Mouse (Mus musculus) lung, postnatal 25 days (tissue): ENCODE results near the gene Cebpg.
A peak's percentile ranks its signal among the peaks of the same experiment; 100 is the strongest.

ENCODE experiments used
- DNase-seq: peaks from one replicate; pipeline ENCODE4 v3.0.0; 2022; ENCODE audit warnings: low spot score

Gene Cebpg

GRCm38 (mm10) chr7:35025409-35026275 is 30.7 kb downstream of the Cebpg start:
- peak; percentile 79 for DNase-seq

GRCm38 (mm10) chr7:35024426-35024825 is 31.9 kb downstream of the Cebpg start:
- no peak for DNase-seq

GRCm38 (mm10) chr7:35023251-35023650 is 33.1 kb downstream of the Cebpg start:
- no peak for DNase-seq

- DNase-seq, result no peak
These were observed 35.0 kb downstream of the Cebpg start for GRCm38 (mm10) chr7:35021365-35021764.

GRCm38 (mm10) chr7:35015252-35015651 is 41.1 kb downstream of the Cebpg start:
- no peak for DNase-seq

GRCm38 (mm10) chr7:35013228-35013627 is 43.1 kb downstream of the Cebpg start:
- no peak for DNase-seq

- no peak for DNase-seq
These were observed 49.7 kb downstream of the Cebpg start for GRCm38 (mm10) chr7:35006661-35007060.

- DNase-seq, result peak; percentile 53
These were observed 53.1 kb downstream of the Cebpg start for GRCm38 (mm10) chr7:35003171-35003737.

- peak; percentile 43 for DNase-seq
These were observed 55.5 kb downstream of the Cebpg start for GRCm38 (mm10) chr7:35000839-35001238.
